Mouse (Mus musculus): Measurements from ENCODE around the gene Rab19.
"Not testable (repeated sequence)": the region's sequence is repeated elsewhere in the genome, so short reads cannot be mapped to it uniquely, and the experiment has no call there.

Rab19 gene

GRCm38 (mm10) chr6:39426725-39427124, 45.8 kb downstream of the Rab19 start:
- no peak for ATAC-seq (ENCODE audit: insufficient number of reproducible peaks, low FRiP score, low TSS enrichment)

GRCm38 (mm10) chr6:39427276-39428003, 46.5 kb downstream of the Rab19 start:
- ATAC-seq (ENCODE audit: insufficient number of reproducible peaks, low FRiP score, low TSS enrichment) = no peak

GRCm38 (mm10) chr6:39429007-39429788, 48.2 kb downstream of the Rab19 start:
- ATAC-seq (ENCODE audit: insufficient number of reproducible peaks, low FRiP score, low TSS enrichment) = no peak

- no peak for ATAC-seq (ENCODE audit: insufficient number of reproducible peaks, low FRiP score, low TSS enrichment)
Observed at GRCm38 (mm10) chr6:39430722-39431121, 49.7 kb downstream of the Rab19 start.

- ATAC-seq (ENCODE audit: insufficient number of reproducible peaks, low FRiP score, low TSS enrichment) = no peak
Observed at GRCm38 (mm10) chr6:39433174-39433573, 52.2 kb downstream of the Rab19 start.

- no peak for ATAC-seq (ENCODE audit: insufficient number of reproducible peaks, low FRiP score, low TSS enrichment)
Observed at GRCm38 (mm10) chr6:39433701-39434100, 52.7 kb downstream of the Rab19 start.

GRCm38 (mm10) chr6:39434111-39434885, 53.3 kb downstream of the Rab19 start:
- ATAC-seq (ENCODE audit: insufficient number of reproducible peaks, low FRiP score, low TSS enrichment) = no peak

- no peak for ATAC-seq (ENCODE audit: insufficient number of reproducible peaks, low FRiP score, low TSS enrichment)
Observed at GRCm38 (mm10) chr6:39434886-39435492, 54.0 kb downstream of the Rab19 start.

- no peak for ATAC-seq (ENCODE audit: insufficient number of reproducible peaks, low FRiP score, low TSS enrichment)
Observed at GRCm38 (mm10) chr6:39435875-39436274, 54.9 kb downstream of the Rab19 start.

- not testable (repeated sequence) for ATAC-seq (ENCODE audit: insufficient number of reproducible peaks, low FRiP score, low TSS enrichment)
Observed at GRCm38 (mm10) chr6:39437519-39437918, 56.5 kb downstream of the Rab19 start.
